Mouse (Mus musculus) thymus, postnatal 36 days (tissue): ENCODE measurements around the gene Ikzf2.

Experiments
- DNase-seq, 2 experiments: peaks; one replicate each; pipeline ENCODE4 v3.0.0; 2022; ENCODE audit warnings: mixed read lengths in 2 of 2

The Ikzf2 gene

GRCm38 (mm10) chr1:69687076-69687991 lies at the start of gene Ikzf2:
Gene Ikzf2, minus strand, starts transcription at chr1:69687245.
- peak; percentile 77 to 80 for DNase-seq

DNA sequence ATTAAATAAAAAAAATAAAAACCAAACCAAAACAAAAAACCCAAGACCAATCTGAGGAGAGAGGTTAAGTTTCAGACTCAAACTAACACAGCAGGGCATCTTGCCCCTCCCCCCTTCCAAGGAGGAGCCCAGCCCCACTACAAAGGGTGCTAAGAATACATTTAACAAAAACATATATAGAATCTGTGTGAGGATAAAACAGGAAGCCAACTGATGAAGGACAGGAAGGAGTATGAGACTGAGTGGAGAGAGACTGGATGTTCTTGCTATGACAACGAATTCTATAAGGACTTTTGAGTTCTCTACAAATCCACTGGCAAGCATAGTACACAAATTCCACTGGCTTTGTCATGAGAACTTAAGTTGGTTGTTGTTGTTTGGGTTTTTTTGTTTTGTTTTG lies 42.7 kb upstream of the Ikzf2 start:
- peak in 1 of 2 experiments; percentile 15 for DNase-seq

DNA sequence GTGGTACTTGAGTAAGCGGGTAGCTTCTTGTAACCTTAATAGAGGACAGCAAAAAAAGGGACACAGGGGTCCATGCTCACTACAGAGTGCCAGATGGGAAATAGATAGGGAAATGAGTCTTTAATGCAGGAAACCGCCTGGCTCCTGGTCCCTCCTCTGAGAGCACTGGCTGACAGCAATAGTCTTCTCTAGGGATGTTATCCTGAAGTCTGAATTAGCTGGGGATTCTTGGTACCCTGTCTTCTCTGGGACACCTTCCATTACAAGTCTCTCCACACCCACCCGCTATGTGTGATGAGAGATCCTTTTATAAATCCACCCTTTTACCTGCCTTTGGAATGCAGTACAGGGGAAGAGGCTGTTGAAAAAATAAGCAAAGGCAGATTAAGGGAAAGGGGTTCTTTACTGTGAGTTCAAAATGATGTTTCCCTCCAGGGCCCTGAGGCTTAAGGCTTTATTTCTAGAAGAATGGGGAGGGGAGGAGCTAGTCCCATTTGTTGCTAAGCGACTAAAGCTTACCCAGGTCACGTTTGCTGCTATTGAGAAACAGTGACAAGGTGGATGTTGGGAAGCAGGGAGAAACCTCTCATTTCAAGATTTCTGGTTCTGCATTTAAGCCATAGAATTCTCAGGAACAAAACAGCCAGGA lies 42.1 kb upstream of the Ikzf2 start:
- no peak for DNase-seq

DNA sequence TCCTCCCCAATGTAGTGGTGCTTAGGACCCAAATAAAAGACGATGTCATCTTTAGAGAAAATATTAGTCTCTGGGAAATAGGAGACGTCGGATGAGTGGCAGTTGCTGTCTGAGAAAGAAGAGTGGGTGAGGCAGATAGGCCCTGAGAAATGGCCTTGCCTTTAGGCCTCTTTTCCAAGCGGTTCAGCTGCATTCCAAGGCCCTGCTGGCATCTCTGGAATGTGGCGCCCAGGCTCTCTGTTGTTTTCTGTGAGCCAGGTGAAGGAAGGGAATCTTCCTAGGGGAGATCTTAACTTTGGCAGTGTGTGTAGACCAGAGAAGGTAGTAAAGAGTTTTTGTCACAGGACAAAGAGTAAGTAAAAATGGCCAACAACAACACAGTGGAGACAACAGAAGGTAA lies 40.9 kb upstream of the Ikzf2 start:
- no peak for DNase-seq

- no peak for DNase-seq
Measured at GRCm38 (mm10) chr1:69717107-69717506, 30.1 kb upstream of the Ikzf2 start.

DNA sequence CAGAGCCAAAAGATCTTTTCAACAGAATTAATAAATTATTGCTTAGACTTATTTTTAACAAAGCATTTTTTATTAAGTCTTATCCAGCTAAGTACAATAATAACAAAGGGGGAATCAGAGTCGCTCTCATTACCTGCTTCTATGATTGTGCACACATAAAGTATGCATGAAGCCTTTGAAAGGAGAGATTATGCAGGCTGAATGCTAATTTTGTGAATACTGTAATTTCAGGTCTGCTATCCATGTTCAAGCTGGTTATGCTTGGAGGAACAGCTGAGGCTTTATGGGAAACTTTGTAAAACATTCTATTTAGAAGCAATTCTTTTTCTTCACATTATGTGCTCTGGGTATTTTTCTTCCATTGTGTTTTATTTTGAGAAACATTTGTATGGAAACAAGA lies 21.5 kb upstream of the Ikzf2 start:
- DNase-seq = no peak

DNA sequence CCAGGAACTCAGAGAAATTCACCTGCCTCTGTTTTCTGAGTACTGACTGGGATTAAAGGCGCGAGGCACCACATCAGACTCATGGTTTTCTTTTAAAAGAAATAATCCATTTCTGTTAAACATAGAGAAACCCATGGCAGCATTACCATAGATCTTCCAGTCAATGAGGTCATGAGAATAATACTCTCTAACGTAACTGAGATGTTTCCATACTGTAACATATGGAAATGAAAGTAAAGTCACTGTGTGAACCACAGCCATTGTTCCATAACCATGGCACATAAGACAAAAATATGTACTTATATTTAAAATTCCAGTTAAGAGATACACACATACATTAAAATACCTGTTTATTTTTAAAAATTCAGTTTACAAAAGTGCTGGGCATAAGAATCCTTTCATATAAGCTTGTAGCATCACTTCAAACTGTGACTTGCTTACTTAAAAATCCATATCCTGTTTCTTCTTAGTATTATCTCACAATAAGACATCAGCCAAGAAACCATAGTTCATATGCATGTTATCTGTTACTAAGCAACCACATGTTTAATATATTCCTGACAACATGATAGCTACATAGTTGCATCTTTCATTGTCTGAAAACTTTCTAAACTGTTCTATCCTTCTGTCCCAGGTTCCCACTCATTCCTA lies 16.6 kb upstream of the Ikzf2 start:
- DNase-seq = no peak

GRCm38 (mm10) chr1:69691946-69692345 lies 4.9 kb upstream of the Ikzf2 start:
- no peak for DNase-seq

DNA sequence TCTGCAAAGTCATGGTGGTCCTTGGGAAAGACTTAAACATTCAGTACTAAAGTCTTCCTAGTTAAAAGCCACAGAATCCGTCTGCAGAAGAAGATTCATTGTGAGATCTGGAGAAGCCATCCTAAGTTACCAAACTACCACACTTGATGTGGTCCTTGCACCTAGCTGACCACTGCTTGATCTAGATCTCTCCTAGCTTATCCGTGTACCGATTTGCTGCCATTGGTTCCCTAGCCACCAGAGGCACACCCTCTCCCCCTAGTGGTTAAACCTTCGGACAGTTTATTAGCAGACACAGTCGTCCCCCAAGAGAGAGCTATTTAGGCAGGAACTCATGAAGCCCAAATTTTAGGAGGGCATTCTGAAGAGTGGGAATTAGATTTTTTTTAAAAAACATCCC lies 1.9 kb upstream of the Ikzf2 start:
- DNase-seq = peak; percentile 55 to 56

GRCm38 (mm10) chr1:69688118-69688517 lies 1.1 kb upstream of the Ikzf2 start:
- no peak for DNase-seq

- no peak for DNase-seq
Measured at GRCm38 (mm10) chr1:69686741-69687075, 337 bp downstream of the Ikzf2 start.

DNA sequence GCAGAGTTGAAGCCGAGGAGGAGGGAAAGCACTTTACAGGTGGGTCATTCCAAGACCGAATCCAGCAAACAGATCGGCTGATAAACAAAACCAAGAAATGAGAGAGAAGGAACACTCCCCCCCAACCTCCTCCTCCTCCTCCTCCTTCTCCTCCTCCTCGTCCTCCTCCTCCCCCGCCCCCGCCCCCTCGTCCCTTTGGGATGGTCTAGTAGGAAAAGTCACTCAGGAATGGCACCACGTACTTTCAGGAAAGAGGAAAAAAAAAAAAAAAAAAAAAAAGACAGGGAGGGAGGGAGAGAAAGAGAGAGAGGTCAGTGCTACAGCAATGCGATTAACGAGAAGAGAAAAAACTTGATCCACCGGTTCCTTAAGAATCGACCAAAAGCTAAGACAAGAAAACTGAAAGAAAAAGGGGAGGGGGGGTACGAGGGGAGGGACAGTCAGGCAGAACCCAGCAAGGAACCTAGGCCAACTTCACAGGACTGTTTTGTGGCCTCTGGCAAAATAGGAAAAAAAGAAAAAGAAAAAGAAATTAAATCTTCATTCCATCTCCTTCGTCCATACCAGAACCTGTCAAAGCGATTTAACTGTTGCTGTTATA lies 1.1 kb downstream of the Ikzf2 start:
- peak in 1 of 2 experiments; percentile 12 for DNase-seq

GRCm38 (mm10) chr1:69685049-69685889 lies 1.8 kb downstream of the Ikzf2 start:
- no peak for DNase-seq

GRCm38 (mm10) chr1:69684280-69685040 lies 2.6 kb downstream of the Ikzf2 start:
- DNase-seq = peak in 1 of 2 experiments; percentile 27

- DNase-seq = no peak
Measured at GRCm38 (mm10) chr1:69683851-69684250, 3.2 kb downstream of the Ikzf2 start.

DNA sequence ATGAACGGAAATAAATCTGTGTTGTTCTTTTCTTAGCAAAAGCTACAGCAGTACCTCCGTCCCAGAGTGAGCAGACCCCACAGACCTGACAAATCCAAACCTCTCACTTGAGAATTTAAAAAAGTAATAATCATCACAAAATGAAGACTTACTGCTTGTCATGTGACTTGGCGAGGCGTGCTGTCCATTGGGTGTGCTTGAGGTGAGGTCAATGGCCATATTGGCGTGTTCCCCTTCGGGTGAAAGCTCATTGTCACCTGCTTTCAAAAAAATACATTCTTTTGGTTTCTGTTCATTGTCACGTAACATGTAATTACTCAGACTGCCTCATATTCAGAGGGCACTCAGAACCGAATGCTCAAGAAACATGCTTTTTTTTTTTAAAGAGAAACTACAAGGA lies 4.0 kb downstream of the Ikzf2 start:
- DNase-seq = no peak

DNA sequence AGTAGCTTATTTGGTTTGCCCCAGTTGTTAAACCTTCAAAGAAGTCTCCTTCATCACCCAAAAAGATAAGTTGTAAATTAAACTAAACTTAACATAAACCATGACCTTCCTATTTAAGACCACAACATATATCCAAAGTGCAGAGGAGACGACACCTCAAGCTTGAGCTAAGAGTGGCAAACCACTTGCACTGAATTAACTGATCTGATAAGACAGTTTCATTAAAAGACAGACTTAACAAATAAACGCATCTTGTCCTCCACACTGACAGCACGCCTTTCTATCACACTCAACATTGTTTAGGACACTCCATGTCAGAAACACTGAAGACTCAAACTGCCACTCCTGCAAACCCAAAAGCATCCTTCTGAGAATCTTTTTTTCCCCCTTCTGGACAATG lies 4.8 kb downstream of the Ikzf2 start:
- DNase-seq = no peak

GRCm38 (mm10) chr1:69681003-69681402 lies 6.0 kb downstream of the Ikzf2 start:
- DNase-seq = no peak

DNA sequence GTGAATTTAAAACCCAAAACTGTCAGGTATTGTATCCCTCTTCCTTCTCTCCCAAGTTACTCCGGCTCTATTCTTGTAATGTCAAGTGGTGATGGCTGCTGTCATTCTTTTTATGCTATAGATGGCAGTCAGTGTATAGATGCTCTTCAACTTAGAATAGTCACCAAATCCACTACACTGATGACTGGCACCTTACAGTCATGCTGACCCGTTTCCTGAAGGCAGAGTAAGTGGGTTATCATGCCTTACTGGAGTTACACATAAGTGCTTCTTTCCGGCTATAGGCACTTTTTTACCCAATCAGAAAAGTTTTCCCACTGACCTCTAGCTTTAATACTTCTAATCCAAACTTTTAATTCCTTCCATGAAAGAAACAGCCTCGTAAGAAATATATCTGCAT lies 6.5 kb downstream of the Ikzf2 start:
- DNase-seq = no peak

GRCm38 (mm10) chr1:69669897-69670404 lies 17.1 kb downstream of the Ikzf2 start:
- no peak for DNase-seq

DNA sequence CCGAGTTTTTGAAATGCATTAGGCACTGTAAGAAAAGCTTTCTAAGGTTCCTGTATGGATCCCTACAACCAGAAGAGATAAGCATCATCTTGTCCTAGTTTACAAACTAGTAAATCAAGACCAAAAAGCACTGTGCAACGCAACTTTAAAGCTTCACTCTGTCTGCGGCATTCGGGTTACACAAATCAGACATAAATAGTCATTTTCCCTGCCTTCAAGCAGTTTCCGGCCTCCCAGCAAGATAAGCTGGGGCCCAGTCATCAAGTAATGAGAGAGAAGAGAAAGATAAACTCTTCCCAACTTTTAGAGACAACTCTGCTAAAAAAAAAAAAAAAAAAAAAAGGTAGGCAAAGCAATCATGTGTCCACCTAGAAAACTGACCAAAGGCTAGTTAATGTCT lies 19.6 kb downstream of the Ikzf2 start:
- DNase-seq = no peak
